Mouse (Mus musculus): Measurements from ENCODE around the gene Cbln4. TPM values are rescaled to one million over a fixed set of nuclear protein-coding genes. Genes with fewer than 3 reads are reported as not detected.

Gene Cbln4
- polyA plus RNA-seq, 1 experiment: not detected

GRCm38 (mm10) chr2:172042607-172043234 is 545 bp downstream of the Cbln4 start:
- Histone ChIP-seq H3K27me3 (replicated peaks; ENCODE audit: control insufficient read depth, insufficient read depth, low read length) (no peaks in the 10 kb centered on the region), H3K4me1 (ENCODE audit: control insufficient read depth, insufficient read depth, low read length) (no peaks in the 10 kb centered on the region)
- no peak for DNase-seq

GRCm38 (mm10) chr2:172042125-172042524 is 1.1 kb downstream of the Cbln4 start:
- WGBS: under 1% methylated on average over 34 of the region's 34 CpGs
- Histone ChIP-seq H3K4me3 (ENCODE audit: insufficient read depth, low read depth, low read length) (no peak overlapping the region), H3K27me3 (replicated peaks; ENCODE audit: control insufficient read depth, insufficient read depth, low read length) (no peaks in the 10 kb centered on the region), H3K27ac (ENCODE audit: insufficient read depth, low read depth, low read length) (no peak overlapping the region), H3K36me3 (ENCODE audit: control insufficient read depth, insufficient read depth, low read length) (no peaks in the 10 kb centered on the region), H3K4me1 (ENCODE audit: control insufficient read depth, insufficient read depth, low read length) (no peaks in the 10 kb centered on the region)
- no peak for TF ChIP-seq POLR2A (IDR thresholded peaks at IDR 0.05; ENCODE audit: low read depth, low read length)
- TF ChIP-seq CTCF (conservative IDR thresholded peaks at IDR 0.05; ENCODE audit: insufficient read depth, insufficient read length, low read depth, low read length): no peak
- peak; percentile 68 for DNase-seq

More at GRCm38 (mm10) chr2:172042607-172043234, 545 bp downstream of the Cbln4 start:
- Histone ChIP-seq H3K27ac (ENCODE audit: insufficient read depth, low read depth, low read length) (no peak overlapping the region), H3K4me3 (ENCODE audit: insufficient read depth, low read depth, low read length) (no peak overlapping the region), H3K36me3 (ENCODE audit: control insufficient read depth, insufficient read depth, low read length) (no peaks in the 10 kb centered on the region)
- TF ChIP-seq POLR2A (IDR thresholded peaks at IDR 0.05; ENCODE audit: low read depth, low read length) (no peak), CTCF (conservative IDR thresholded peaks at IDR 0.05; ENCODE audit: insufficient read depth, insufficient read length, low read depth, low read length) (no peak)
- WGBS: 2% methylated on average over 46 of the region's 46 CpGs

- no peak overlapping the region for H3K4me3 ChIP-seq (ENCODE audit: insufficient read depth, low read depth, low read length)
- H3K36me3 ChIP-seq (ENCODE audit: control insufficient read depth, insufficient read depth, low read length): no peaks in the 10 kb centered on the region
- H3K27me3 ChIP-seq (replicated peaks; ENCODE audit: control insufficient read depth, insufficient read depth, low read length): no peaks in the 10 kb centered on the region
- H3K27ac ChIP-seq (ENCODE audit: insufficient read depth, low read depth, low read length): no peak overlapping the region
- TF ChIP-seq POLR2A (IDR thresholded peaks at IDR 0.05; ENCODE audit: low read depth, low read length): no peak
- TF ChIP-seq CTCF (conservative IDR thresholded peaks at IDR 0.05; ENCODE audit: insufficient read depth, insufficient read length, low read depth, low read length): no peak
- WGBS: 70% methylated on average over 10 of the region's 10 CpGs
- H3K4me1 ChIP-seq (ENCODE audit: control insufficient read depth, insufficient read depth, low read length): no peaks in the 10 kb centered on the region
- no peak for DNase-seq
Observed at GRCm38 (mm10) chr2:172040859-172041258, 2.4 kb downstream of the Cbln4 start.

GRCm38 (mm10) chr2:172039601-172040000 is 3.7 kb downstream of the Cbln4 start:
- Histone ChIP-seq H3K36me3 (ENCODE audit: control insufficient read depth, insufficient read depth, low read length) (no peaks in the 10 kb centered on the region), H3K27me3 (replicated peaks; ENCODE audit: control insufficient read depth, insufficient read depth, low read length) (no peaks in the 10 kb centered on the region), H3K4me3 (ENCODE audit: insufficient read depth, low read depth, low read length) (no peak overlapping the region), H3K4me1 (ENCODE audit: control insufficient read depth, insufficient read depth, low read length) (no peaks in the 10 kb centered on the region), H3K27ac (ENCODE audit: insufficient read depth, low read depth, low read length) (no peak overlapping the region)
- 83% methylated on average over 5 of the region's 5 CpGs for WGBS
- TF ChIP-seq POLR2A (IDR thresholded peaks at IDR 0.05; ENCODE audit: low read depth, low read length): no peak
- TF ChIP-seq CTCF (conservative IDR thresholded peaks at IDR 0.05; ENCODE audit: insufficient read depth, insufficient read length, low read depth, low read length): no peak
- no peak for DNase-seq

GRCm38 (mm10) chr2:172034281-172034680 is 9.0 kb downstream of the Cbln4 start:
- H3K4me3 ChIP-seq (ENCODE audit: insufficient read depth, low read depth, low read length): no peak overlapping the region
- H3K4me1 ChIP-seq (ENCODE audit: control insufficient read depth, insufficient read depth, low read length): no peaks in the 10 kb centered on the region
- no peak overlapping the region for H3K27ac ChIP-seq (ENCODE audit: insufficient read depth, low read depth, low read length)
- DNase-seq: no peak
- no peak for TF ChIP-seq CTCF (conservative IDR thresholded peaks at IDR 0.05; ENCODE audit: insufficient read depth, insufficient read length, low read depth, low read length)
- TF ChIP-seq POLR2A (IDR thresholded peaks at IDR 0.05; ENCODE audit: low read depth, low read length): no peak
- H3K36me3 ChIP-seq (ENCODE audit: control insufficient read depth, insufficient read depth, low read length): no peaks in the 10 kb centered on the region
- 21% methylated on average over 5 of the region's 5 CpGs for WGBS
- H3K27me3 ChIP-seq (replicated peaks; ENCODE audit: control insufficient read depth, insufficient read depth, low read length): no peaks in the 10 kb centered on the region

GRCm38 (mm10) chr2:172025459-172026130 is 17.7 kb downstream of the Cbln4 start:
- H3K27me3 ChIP-seq (replicated peaks; ENCODE audit: control insufficient read depth, insufficient read depth, low read length): no peaks in the 10 kb centered on the region
- DNase-seq: no peak
- no peak overlapping the region for H3K27ac ChIP-seq (ENCODE audit: insufficient read depth, low read depth, low read length)
- H3K36me3 ChIP-seq (ENCODE audit: control insufficient read depth, insufficient read depth, low read length): no peaks in the 10 kb centered on the region
- H3K4me1 ChIP-seq (ENCODE audit: control insufficient read depth, insufficient read depth, low read length): no peaks in the 10 kb centered on the region
- 72% methylated on average over 12 of the region's 12 CpGs for WGBS
- no peak overlapping the region for H3K4me3 ChIP-seq (ENCODE audit: insufficient read depth, low read depth, low read length)
- TF ChIP-seq POLR2A (IDR thresholded peaks at IDR 0.05; ENCODE audit: low read depth, low read length) (no peak), CTCF (conservative IDR thresholded peaks at IDR 0.05; ENCODE audit: insufficient read depth, insufficient read length, low read depth, low read length) (no peak)

GRCm38 (mm10) chr2:172006726-172007125 is 36.5 kb downstream of the Cbln4 start:
- no peak overlapping the region for H3K4me3 ChIP-seq (ENCODE audit: insufficient read depth, low read depth, low read length)
- TF ChIP-seq CTCF (conservative IDR thresholded peaks at IDR 0.05; ENCODE audit: insufficient read depth, insufficient read length, low read depth, low read length) (no peak), POLR2A (IDR thresholded peaks at IDR 0.05; ENCODE audit: low read depth, low read length) (no peak)
- H3K27ac ChIP-seq (ENCODE audit: insufficient read depth, low read depth, low read length): no peak overlapping the region
- no peaks in the 10 kb centered on the region for H3K36me3 ChIP-seq (ENCODE audit: control insufficient read depth, insufficient read depth, low read length)
- no peak for DNase-seq
- no peaks in the 10 kb centered on the region for H3K4me1 ChIP-seq (ENCODE audit: control insufficient read depth, insufficient read depth, low read length)
- 95% methylated on average over 10 of the region's 10 CpGs for WGBS
- no peaks in the 10 kb centered on the region for H3K27me3 ChIP-seq (replicated peaks; ENCODE audit: control insufficient read depth, insufficient read depth, low read length)

All from kidney, adult 2 months (tissue).